Mouse (Mus musculus): ENCODE data around the gene St5.

DNA sequence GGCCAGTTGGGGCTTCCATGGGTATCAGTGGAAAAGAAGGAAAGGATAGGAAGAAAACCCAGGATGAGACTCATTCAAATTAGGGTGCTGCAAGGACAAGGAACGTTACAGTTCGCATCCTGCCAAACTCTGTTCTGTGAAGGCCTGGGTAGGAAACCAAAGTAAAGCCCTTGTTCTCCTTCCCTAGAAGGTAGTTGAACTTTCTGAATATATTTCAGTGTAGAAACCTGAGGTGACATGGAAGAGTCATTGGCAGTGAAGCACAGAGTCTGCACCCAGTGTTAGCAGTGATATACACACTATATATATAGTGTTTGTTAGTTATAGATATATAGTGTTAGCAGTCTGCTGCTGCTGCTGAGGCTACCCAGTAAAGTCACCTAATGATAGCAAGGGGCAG, 180.1 kb downstream of the St5 start:
- no peak for TF ChIP-seq CTCF (IDR thresholded peaks at IDR 0.05; ENCODE audit: control insufficient read depth, insufficient read depth, insufficient replicate concordance, low read depth, low read length)
- no peak for TF ChIP-seq POLR2A (IDR thresholded peaks at IDR 0.05; ENCODE audit: control insufficient read depth, low read depth, low read length)
